Mouse (Mus musculus): ENCODE measurements around the gene Mapkbp1. TPM values are rescaled to one million over a fixed set of nuclear protein-coding genes. Genes with fewer than 3 reads are reported as not detected.
A peak's percentile ranks its signal among the peaks of the same experiment; 100 is the strongest.

Mapkbp1 gene
- polyA plus RNA-seq, 1 experiment from 2014 or later: 4.0 TPM

DNA sequence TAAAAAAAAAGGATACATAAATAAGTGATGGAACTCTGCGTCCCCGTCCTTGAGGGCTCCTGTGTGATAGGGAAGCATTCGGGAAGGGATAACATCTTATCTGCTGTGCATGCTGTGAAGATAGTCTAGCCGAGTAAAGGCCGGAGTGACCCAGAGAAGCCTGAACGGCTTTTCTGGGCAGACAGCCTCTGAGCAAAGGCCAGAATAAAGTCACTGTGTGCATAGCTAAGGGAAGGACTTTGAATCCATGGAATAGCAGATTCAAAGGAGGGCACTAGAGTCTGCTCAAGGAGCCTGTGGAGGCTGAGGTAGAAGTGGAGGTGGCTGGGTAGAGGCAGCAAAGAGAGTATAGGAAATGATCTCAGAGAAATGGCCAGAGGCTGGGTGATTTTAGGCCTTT is 22.3 kb downstream of the Mapkbp1 start:
- Histone ChIP-seq H3K27ac (replicated peaks) (peak overlapping the region; percentile 79), H3K36me3 (replicated peaks) (peaks cover 7% of the 10 kb centered on the region; the same call in 1 of the 2 replicates), H3K4me3 (no peak overlapping the region), H3K9me3 (no peaks in the 10 kb centered on the region), H3K27me3 (replicated peaks; ENCODE audit: low read depth, poor library complexity, severe bottlenecking) (no peaks in the 10 kb centered on the region), H3K4me1 (peaks cover 32% of the 10 kb centered on the region)
- 90% methylated on average over 6 of the region's 6 CpGs for WGBS
- DNase-seq (ENCODE audit: low spot score): no peak

DNA sequence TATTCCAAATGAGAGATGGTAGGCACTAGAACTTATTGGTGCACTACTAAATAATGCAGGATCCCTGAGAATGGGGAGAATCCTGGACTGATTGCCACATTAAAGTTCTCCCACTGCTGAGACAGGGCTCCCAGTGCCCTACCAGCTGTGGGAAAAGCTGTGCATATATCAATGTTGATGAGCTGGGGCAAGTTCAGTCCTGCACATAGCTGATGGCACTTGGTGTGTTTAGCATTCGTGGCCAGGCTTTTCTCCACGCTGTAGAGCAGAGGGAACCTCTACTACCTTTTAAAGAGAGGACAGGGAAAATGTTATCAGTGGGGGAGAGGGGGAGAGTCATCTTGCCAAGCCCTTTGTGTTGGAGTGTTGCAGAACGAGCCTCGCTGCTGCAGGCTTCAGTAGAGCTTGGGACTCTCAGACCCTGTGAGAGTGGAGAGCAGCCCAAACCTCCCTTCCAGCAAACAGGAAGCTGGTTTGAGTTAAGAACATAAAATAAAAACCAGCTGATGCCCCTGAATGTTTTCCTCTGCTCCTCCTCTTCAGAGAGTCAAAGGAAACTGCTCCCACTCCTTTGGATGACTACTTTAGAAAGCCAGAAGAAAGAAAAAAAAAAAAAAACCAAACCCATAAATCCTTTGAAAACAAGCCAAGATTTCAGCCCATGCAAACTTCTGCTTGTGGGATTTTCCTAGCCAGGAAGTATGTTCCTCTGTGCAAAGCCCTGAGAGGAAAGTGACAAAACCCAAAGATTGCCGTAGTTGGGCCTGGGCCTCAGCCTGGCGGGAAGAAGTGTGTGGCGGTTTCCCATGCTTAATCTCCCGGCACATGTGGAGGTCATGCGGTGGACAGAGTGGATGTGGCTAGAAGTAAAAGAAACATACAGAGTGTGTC is 23.1 kb downstream of the Mapkbp1 start:
- 57% methylated on average over 9 of the region's 9 CpGs for WGBS
- Histone ChIP-seq H3K4me1 (peaks cover 31% of the 10 kb centered on the region), H3K9me3 (no peaks in the 10 kb centered on the region), H3K27me3 (replicated peaks; ENCODE audit: low read depth, poor library complexity, severe bottlenecking) (no peaks in the 10 kb centered on the region), H3K36me3 (replicated peaks) (peaks cover 9% of the 10 kb centered on the region; the same call in 1 of the 2 replicates), H3K4me3 (no peak overlapping the region), H3K27ac (replicated peaks) (peak overlapping the region; percentile 79)
- peak; percentile 50 for DNase-seq (ENCODE audit: low spot score)

DNA sequence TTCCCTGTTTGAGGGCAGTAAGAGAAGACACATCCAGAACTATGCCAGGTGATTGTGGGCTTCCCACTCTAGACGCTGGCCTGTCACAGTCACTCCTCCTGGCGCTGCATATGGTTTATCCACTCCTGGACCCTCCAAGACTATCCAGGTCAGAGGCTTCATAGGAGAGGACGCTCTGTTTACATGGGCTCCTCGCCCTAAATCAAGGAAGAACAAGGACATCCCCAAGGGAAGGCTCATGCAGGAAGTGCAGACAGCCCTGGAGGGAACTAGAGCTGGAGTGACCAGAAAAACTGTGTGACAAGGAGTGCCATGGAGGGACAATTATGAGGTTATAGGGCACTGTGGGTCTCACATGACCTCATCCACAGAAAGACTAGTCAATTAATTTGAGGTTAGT is 24.9 kb downstream of the Mapkbp1 start:
- DNase-seq (ENCODE audit: low spot score): no peak
- Histone ChIP-seq H3K27ac (replicated peaks) (0 out of 2 replicates have a peak overlapping the region, but pooled peaks have one; percentile 52), H3K9me3 (no peaks in the 10 kb centered on the region), H3K36me3 (replicated peaks) (peaks cover 13% of the 10 kb centered on the region; the same call in 1 of the 2 replicates), H3K4me3 (no peak overlapping the region), H3K27me3 (replicated peaks; ENCODE audit: low read depth, poor library complexity, severe bottlenecking) (no peaks in the 10 kb centered on the region), H3K4me1 (peaks cover 42% of the 10 kb centered on the region)
- WGBS: 88% methylated on average over 4 of the region's 4 CpGs

- Histone ChIP-seq H3K4me1 (peaks cover 42% of the 10 kb centered on the region), H3K36me3 (replicated peaks) (peaks cover 20% of the 10 kb centered on the region; the same call in 1 of the 2 replicates), H3K27ac (replicated peaks) (no peak overlapping the region), H3K9me3 (no peaks in the 10 kb centered on the region), H3K27me3 (replicated peaks; ENCODE audit: low read depth, poor library complexity, severe bottlenecking) (no peaks in the 10 kb centered on the region), H3K4me3 (no peak overlapping the region)
- DNase-seq (ENCODE audit: low spot score): no peak
- WGBS: 92% methylated on average over 2 of the region's 2 CpGs
These were observed 27.2 kb downstream of the Mapkbp1 start for GRCm38 (mm10) chr2:119999731-120000130.

GRCm38 (mm10) chr2:120000882-120001584 is 28.5 kb downstream of the Mapkbp1 start:
- no peak for DNase-seq (ENCODE audit: low spot score)
- Histone ChIP-seq H3K27me3 (replicated peaks; ENCODE audit: low read depth, poor library complexity, severe bottlenecking) (no peaks in the 10 kb centered on the region), H3K4me3 (no peak overlapping the region), H3K36me3 (replicated peaks) (peaks cover 23% of the 10 kb centered on the region; the same call in 1 of the 2 replicates), H3K27ac (replicated peaks) (peak overlapping the region; percentile 57), H3K4me1 (peaks cover 30% of the 10 kb centered on the region), H3K9me3 (no peaks in the 10 kb centered on the region)
- WGBS: 71% methylated on average over 3 of the region's 3 CpGs

DNA sequence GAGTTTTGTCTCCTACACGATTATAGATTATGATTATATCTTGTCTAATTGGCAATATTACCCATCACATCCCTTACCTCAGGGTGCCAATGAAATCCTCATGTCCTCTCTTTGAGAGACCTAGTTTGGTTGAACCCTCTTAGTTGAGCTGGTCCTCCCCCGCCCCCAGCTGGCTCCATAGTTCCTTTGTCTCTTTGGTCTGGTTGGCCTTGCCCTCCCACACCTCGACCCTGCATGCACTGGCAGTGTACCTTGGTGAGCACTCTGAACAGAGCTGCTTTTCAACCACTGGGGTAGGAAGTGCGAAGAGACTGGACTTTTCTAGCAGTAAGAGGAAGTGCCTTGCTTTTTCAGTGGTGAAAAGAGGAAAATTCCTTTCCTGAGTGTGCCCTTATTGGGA is 29.5 kb downstream of the Mapkbp1 start:
- H3K36me3 ChIP-seq (replicated peaks): peaks cover 19% of the 10 kb centered on the region; the same call in 1 of the 2 replicates
- H3K27me3 ChIP-seq (replicated peaks; ENCODE audit: low read depth, poor library complexity, severe bottlenecking): no peaks in the 10 kb centered on the region
- no peak overlapping the region for H3K4me3 ChIP-seq
- H3K9me3 ChIP-seq: no peaks in the 10 kb centered on the region
- DNase-seq (ENCODE audit: low spot score): no peak
- peaks cover 21% of the 10 kb centered on the region for H3K4me1 ChIP-seq
- H3K27ac ChIP-seq (replicated peaks): no peak overlapping the region
- 70% methylated on average over 4 of the region's 4 CpGs for WGBS

DNA sequence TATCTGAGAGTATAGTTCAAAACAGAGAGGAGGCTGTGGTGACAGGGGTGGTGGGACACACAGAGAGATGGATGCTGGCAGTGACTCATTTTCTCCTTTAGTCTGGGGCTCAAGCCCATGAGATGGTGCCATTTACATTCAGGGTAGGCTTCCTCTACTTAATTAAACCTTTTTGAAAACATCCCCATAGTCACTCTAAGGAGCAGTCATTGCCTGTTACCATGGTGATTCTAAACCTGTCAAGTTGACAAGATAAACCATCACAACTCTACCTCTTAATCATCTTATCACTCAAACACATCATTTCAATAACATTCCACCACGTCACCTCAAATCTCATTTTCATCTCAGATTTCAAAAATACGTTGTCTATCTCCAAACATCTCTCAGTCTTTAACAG is 31.5 kb downstream of the Mapkbp1 start:
- Histone ChIP-seq H3K4me1 (peaks cover 16% of the 10 kb centered on the region), H3K4me3 (no peak overlapping the region), H3K27ac (replicated peaks) (no peak overlapping the region), H3K27me3 (replicated peaks; ENCODE audit: low read depth, poor library complexity, severe bottlenecking) (no peaks in the 10 kb centered on the region), H3K9me3 (no peaks in the 10 kb centered on the region), H3K36me3 (replicated peaks) (peaks cover 19% of the 10 kb centered on the region; the same call in 1 of the 2 replicates)
- DNase-seq (ENCODE audit: low spot score): no peak
- WGBS: 80% methylated on average over 2 of the region's 2 CpGs

DNA sequence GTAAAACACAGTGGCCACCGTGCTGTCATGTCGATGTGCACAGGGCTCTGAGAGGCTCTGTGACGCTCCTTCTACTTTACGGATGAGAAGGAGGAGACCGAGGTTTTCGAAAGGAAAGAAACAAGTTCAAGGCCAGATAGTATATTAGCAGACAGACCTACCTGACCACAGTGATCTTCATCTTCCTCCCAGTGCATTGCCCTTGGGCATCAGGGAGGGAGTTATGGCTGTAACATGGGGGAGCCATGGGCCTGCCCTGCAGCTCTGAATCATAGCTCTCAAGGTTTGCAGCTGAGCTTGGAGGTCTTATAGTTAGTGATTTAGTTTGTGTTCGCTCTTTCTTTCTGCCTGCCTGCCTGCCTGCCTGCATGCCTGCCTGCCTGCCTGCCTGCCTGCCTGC is 34.2 kb downstream of the Mapkbp1 start:
- no peaks in the 10 kb centered on the region for H3K9me3 ChIP-seq
- peaks cover 10% of the 10 kb centered on the region; the same call in 1 of the 2 replicates for H3K36me3 ChIP-seq (replicated peaks)
- no peak overlapping the region for H3K27ac ChIP-seq (replicated peaks)
- no peaks in the 10 kb centered on the region for H3K27me3 ChIP-seq (replicated peaks; ENCODE audit: low read depth, poor library complexity, severe bottlenecking)
- peaks cover 4% of the 10 kb centered on the region for H3K4me1 ChIP-seq
- no peak for DNase-seq (ENCODE audit: low spot score)
- no peak overlapping the region for H3K4me3 ChIP-seq
- 94% methylated on average over 7 of the region's 7 CpGs for WGBS

DNA sequence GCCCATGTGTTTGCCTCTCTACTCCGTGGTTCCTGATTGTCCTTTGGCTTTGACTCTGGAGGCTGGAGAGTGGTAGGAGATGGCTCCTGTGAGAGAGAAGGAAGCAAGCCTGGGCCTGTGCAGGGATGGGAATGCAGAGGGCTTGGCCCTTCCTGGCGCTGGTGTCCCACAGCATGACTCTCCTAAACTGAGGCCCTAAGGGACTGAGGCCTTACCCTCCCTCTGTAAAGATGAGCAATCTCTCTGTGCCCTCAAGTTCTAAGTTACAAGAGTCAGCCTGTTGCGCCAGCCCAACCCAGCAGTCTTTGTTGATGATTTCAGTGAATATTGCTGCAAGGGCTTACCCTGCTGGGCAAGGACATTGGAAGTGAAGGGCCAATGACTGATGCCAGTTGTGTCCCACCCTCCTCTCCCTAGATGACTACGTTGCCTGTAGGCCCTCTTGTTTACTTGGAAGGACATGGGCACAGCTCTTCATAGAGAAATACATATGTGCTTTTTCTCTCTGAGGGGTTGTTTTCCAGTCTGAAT is 35.2 kb downstream of the Mapkbp1 start:
- Histone ChIP-seq H3K4me1 (peaks cover 3% of the 10 kb centered on the region; the same call in 1 of the 2 replicates), H3K27me3 (replicated peaks; ENCODE audit: low read depth, poor library complexity, severe bottlenecking) (no peaks in the 10 kb centered on the region), H3K4me3 (no peak overlapping the region), H3K27ac (replicated peaks) (no peak overlapping the region), H3K36me3 (replicated peaks) (peaks cover 10% of the 10 kb centered on the region), H3K9me3 (no peaks in the 10 kb centered on the region)
- DNase-seq (ENCODE audit: low spot score): no peak
- 76% methylated on average over 4 of the region's 4 CpGs for WGBS

DNA sequence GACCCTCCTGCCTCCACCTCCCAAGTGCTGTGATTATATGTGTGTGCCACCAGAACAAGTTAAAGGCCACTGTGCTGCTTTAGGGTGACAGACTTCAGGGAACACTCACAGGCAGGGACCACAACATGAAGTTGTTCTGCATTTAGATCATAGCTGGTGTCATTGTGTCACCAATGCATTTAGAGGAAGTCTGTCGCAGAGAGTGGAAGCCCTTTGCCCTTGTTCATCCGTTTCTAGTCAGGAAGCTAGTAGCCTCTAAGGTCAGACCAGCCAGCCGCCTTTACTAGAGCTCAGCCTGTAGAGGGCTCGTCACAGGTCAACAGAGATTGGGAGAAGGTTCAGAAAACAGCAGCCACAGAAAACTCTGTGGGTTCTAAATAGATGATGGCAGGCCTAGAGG is 36.2 kb downstream of the Mapkbp1 start:
- H3K36me3 ChIP-seq (replicated peaks): peaks cover 18% of the 10 kb centered on the region
- H3K27me3 ChIP-seq (replicated peaks; ENCODE audit: low read depth, poor library complexity, severe bottlenecking): no peaks in the 10 kb centered on the region
- no peak for DNase-seq (ENCODE audit: low spot score)
- H3K4me3 ChIP-seq: no peak overlapping the region
- H3K4me1 ChIP-seq: peaks cover 3% of the 10 kb centered on the region; the same call in 1 of the 2 replicates
- H3K27ac ChIP-seq (replicated peaks): no peak overlapping the region
- no peaks in the 10 kb centered on the region for H3K9me3 ChIP-seq
- 49% methylated on average over 4 of the region's 4 CpGs for WGBS

- H3K9me3 ChIP-seq: no peaks in the 10 kb centered on the region
- peak; percentile 61 for DNase-seq (ENCODE audit: low spot score)
- H3K4me1 ChIP-seq: peaks cover 3% of the 10 kb centered on the region; the same call in 1 of the 2 replicates
- peaks cover 29% of the 10 kb centered on the region for H3K36me3 ChIP-seq (replicated peaks)
- no peaks in the 10 kb centered on the region for H3K27me3 ChIP-seq (replicated peaks; ENCODE audit: low read depth, poor library complexity, severe bottlenecking)
- H3K4me3 ChIP-seq: no peak overlapping the region
- no peak overlapping the region for H3K27ac ChIP-seq (replicated peaks)
- 80% methylated on average over 8 of the region's 8 CpGs for WGBS
These were observed 39.1 kb downstream of the Mapkbp1 start for GRCm38 (mm10) chr2:120011462-120012200.

GRCm38 (mm10) chr2:120012924-120013323 is 40.4 kb downstream of the Mapkbp1 start:
- Histone ChIP-seq H3K4me1 (no peaks in the 10 kb centered on the region; the same call in 1 of the 2 replicates), H3K36me3 (replicated peaks) (peaks cover 42% of the 10 kb centered on the region), H3K27me3 (replicated peaks; ENCODE audit: low read depth, poor library complexity, severe bottlenecking) (no peaks in the 10 kb centered on the region), H3K9me3 (no peaks in the 10 kb centered on the region), H3K27ac (replicated peaks) (no peak overlapping the region), H3K4me3 (no peak overlapping the region)
- WGBS: 90% methylated on average over 13 of the region's 13 CpGs
- no peak for DNase-seq (ENCODE audit: low spot score)

All from embryonic facial prominence, embryonic 10.5 days (tissue).